Mouse (Mus musculus) heart, embryonic 12.5 days (tissue): ENCODE data around the gene Naga. TPM values are rescaled to one million over a fixed set of nuclear protein-coding genes. Genes with fewer than 3 reads are reported as not detected.
A peak's percentile ranks its signal among the peaks of the same experiment; 100 is the strongest.

Experiments used
- ATAC-seq: fragments of 200-750 bp; cut with Nextera tagmentation; 2 replicates; pipeline ENCODE4 v1.8.0; 2017; ENCODE audit warnings: moderate TSS enrichment, moderate library complexity; ENCODE audit not compliant: insufficient number of reproducible peaks, low FRiP score
- H3K27ac ChIP-seq: fragments of 300-500 bp; sonication (generic); 2 replicates; pipeline ENCODE4 v1.5.1; 2016; ENCODE audit warnings: mild to moderate bottlenecking, moderate library complexity; ENCODE audit not compliant: poor library complexity, severe bottlenecking
- H3K27me3 ChIP-seq: fragments of 300-500 bp; sonication (generic); replicated peaks from 2 replicates; pipeline ENCODE4 v1.6.1; 2016; ENCODE audit warnings: mild to moderate bottlenecking, moderate library complexity
- H3K36me3 ChIP-seq: fragments of 300-500 bp; sonication (generic); 2 replicates; pipeline ENCODE4 v1.6.1; 2016; ENCODE audit warnings: mild to moderate bottlenecking, moderate library complexity
- H3K4me1 ChIP-seq: fragments of 300-500 bp; sonication (generic); replicated peaks from 2 replicates; pipeline ENCODE4 v1.6.1; 2016; ENCODE audit warnings: mild to moderate bottlenecking
- H3K4me2 ChIP-seq: fragments of 300-500 bp; sonication (generic); 2 replicates; pipeline ENCODE4 v1.6.1; 2016; ENCODE audit warnings: mild to moderate bottlenecking, moderate library complexity
- H3K4me3 ChIP-seq: fragments of 300-500 bp; sonication (generic); 2 replicates; pipeline ENCODE4 v1.5.1; 2016; ENCODE audit warnings: mild to moderate bottlenecking
- H3K9ac ChIP-seq: fragments of 300-500 bp; sonication (generic); 2 replicates; pipeline ENCODE4 v1.6.1; 2016; ENCODE audit warnings: mild to moderate bottlenecking, moderate library complexity
- H3K9me3 ChIP-seq: fragments of 300-500 bp; sonication (generic); replicated peaks from 2 replicates; pipeline ENCODE4 v1.6.1; 2016; ENCODE audit warnings: mild to moderate bottlenecking, moderate library complexity
- whole genome bisulfite sequencing: fragments of 180-500 bp; shearing (Covaris S2); methylation state at CpG from one replicate; pipeline ENCODE4 v1.1.7; 2016; 5-methylcytosine and 5-hydroxymethylcytosine counted together
- polyA plus RNA-seq: library from polyadenylated mRNA; unstranded; fragments of >200 nt; fragmentation: Nextera tagmentation; extraction: Ambion mirVana; gene quantifications from 2 replicates; pipeline ENCODE4 v1.2.1, GENCODE M21; 2016

The Naga gene
- polyA plus RNA-seq, 1 experiment from 2014 or later: 40.5 TPM

- H3K9ac ChIP-seq: peak within 1 kb of the TSS; percentile 99
- no peaks in the 10 kb centered on the region for H3K27me3 ChIP-seq
- H3K4me3 ChIP-seq: peak within 1 kb of the TSS; percentile 97
- H3K36me3 ChIP-seq: peaks cover 19% of the 10 kb centered on the region
- peak; percentile 98 for ATAC-seq
- WGBS: 2% methylated on average over 57 of the region's 57 CpGs
- H3K27ac ChIP-seq: peak within 1 kb of the TSS; percentile 89
- H3K4me2 ChIP-seq: peak within 1 kb of the TSS; percentile 88
- no peaks in the 10 kb centered on the region for H3K9me3 ChIP-seq
- peaks cover 31% of the 10 kb centered on the region for H3K4me1 ChIP-seq
Observed at GRCm38 (mm10) chr15:82354126-82354945, 15.6 kb upstream of the Naga start, which contains the start of gene Ndufa6. TSS of gene Ndufa6 (minus strand) at chr15:82354322.

GRCm38 (mm10) chr15:82353745-82354113, 15.0 kb upstream of the Naga start:
- no peaks in the 10 kb centered on the region for H3K27me3 ChIP-seq
- peak overlapping the region; percentile 97 for H3K4me3 ChIP-seq
- WGBS: under 1% methylated on average over 23 of the region's 23 CpGs
- H3K9ac ChIP-seq: peak overlapping the region; percentile 99
- H3K4me2 ChIP-seq: peak overlapping the region; percentile 88
- H3K9me3 ChIP-seq: no peaks in the 10 kb centered on the region
- peak overlapping the region; percentile 89 for H3K27ac ChIP-seq
- H3K4me1 ChIP-seq: peaks cover 25% of the 10 kb centered on the region
- peaks cover 25% of the 10 kb centered on the region for H3K36me3 ChIP-seq
- ATAC-seq: peak; percentile 34

GRCm38 (mm10) chr15:82353078-82353744, 14.5 kb upstream of the Naga start:
- WGBS: 25% methylated on average over 14 of the region's 14 CpGs
- ATAC-seq: no peak
- no peaks in the 10 kb centered on the region for H3K9me3 ChIP-seq
- peak overlapping the region; percentile 99 for H3K9ac ChIP-seq
- peaks cover 22% of the 10 kb centered on the region for H3K4me1 ChIP-seq
- peak overlapping the region; percentile 97 for H3K4me3 ChIP-seq
- no peaks in the 10 kb centered on the region for H3K27me3 ChIP-seq
- peak overlapping the region; percentile 88 for H3K4me2 ChIP-seq
- H3K36me3 ChIP-seq: peaks cover 30% of the 10 kb centered on the region
- H3K27ac ChIP-seq: peak overlapping the region; percentile 89

GRCm38 (mm10) chr15:82351480-82351879, 12.8 kb upstream of the Naga start:
- Histone ChIP-seq H3K36me3 (peaks cover 41% of the 10 kb centered on the region), H3K9me3 (no peaks in the 10 kb centered on the region), H3K9ac (peak overlapping the region; percentile 63), H3K27ac (peak overlapping the region; percentile 65), H3K4me1 (peaks cover 36% of the 10 kb centered on the region), H3K27me3 (no peaks in the 10 kb centered on the region), H3K4me3 (no peak overlapping the region; the same call in 1 of the 2 replicates), H3K4me2 (peak overlapping the region; percentile 88)
- WGBS: 36% methylated on average over 3 of the region's 3 CpGs
- ATAC-seq: peak; percentile 63

GRCm38 (mm10) chr15:82350349-82350748, 11.6 kb upstream of the Naga start:
- Histone ChIP-seq H3K4me3 (no peak overlapping the region), H3K36me3 (peaks cover 41% of the 10 kb centered on the region), H3K4me1 (peaks cover 36% of the 10 kb centered on the region), H3K9ac (no peak overlapping the region), H3K4me2 (no peak overlapping the region), H3K27ac (no peak overlapping the region), H3K9me3 (no peaks in the 10 kb centered on the region), H3K27me3 (no peaks in the 10 kb centered on the region)
- ATAC-seq: no peak
- 80% methylated on average over 4 of the region's 4 CpGs for WGBS

GRCm38 (mm10) chr15:82348999-82349341, 10.2 kb upstream of the Naga start:
- Histone ChIP-seq H3K9me3 (no peaks in the 10 kb centered on the region), H3K27me3 (no peaks in the 10 kb centered on the region), H3K27ac (no peak overlapping the region), H3K4me2 (no peak overlapping the region), H3K36me3 (peaks cover 41% of the 10 kb centered on the region), H3K4me3 (no peak overlapping the region), H3K9ac (no peak overlapping the region), H3K4me1 (peaks cover 34% of the 10 kb centered on the region)
- no peak for ATAC-seq
- WGBS: 91% methylated on average over 2 of the region's 2 CpGs

GRCm38 (mm10) chr15:82348258-82348998, 9.7 kb upstream of the Naga start:
- WGBS: 87% methylated on average over 8 of the region's 8 CpGs
- no peak overlapping the region for H3K27ac ChIP-seq
- no peaks in the 10 kb centered on the region for H3K27me3 ChIP-seq
- no peak overlapping the region for H3K4me3 ChIP-seq
- H3K9me3 ChIP-seq: no peaks in the 10 kb centered on the region
- no peak overlapping the region for H3K9ac ChIP-seq
- peaks cover 43% of the 10 kb centered on the region for H3K36me3 ChIP-seq
- H3K4me2 ChIP-seq: no peak overlapping the region
- ATAC-seq: no peak
- peaks cover 34% of the 10 kb centered on the region for H3K4me1 ChIP-seq

- H3K4me1 ChIP-seq: peaks cover 33% of the 10 kb centered on the region
- WGBS: 92% methylated on average over 12 of the region's 12 CpGs
- H3K9ac ChIP-seq: 0 out of 2 replicates have a peak overlapping the region, but pooled peaks have one; percentile 8
- no peaks in the 10 kb centered on the region for H3K27me3 ChIP-seq
- H3K4me2 ChIP-seq: peak overlapping the region; percentile 90; the same call in 1 of the 2 replicates
- peaks cover 45% of the 10 kb centered on the region for H3K36me3 ChIP-seq
- no peak for ATAC-seq
- no peak overlapping the region for H3K4me3 ChIP-seq
- no peaks in the 10 kb centered on the region for H3K9me3 ChIP-seq
- no peak overlapping the region for H3K27ac ChIP-seq
Observed at GRCm38 (mm10) chr15:82347852-82348251, 9.1 kb upstream of the Naga start.

GRCm38 (mm10) chr15:82347303-82347676, 8.6 kb upstream of the Naga start:
- Histone ChIP-seq H3K36me3 (peaks cover 45% of the 10 kb centered on the region), H3K27me3 (no peaks in the 10 kb centered on the region), H3K4me3 (peak overlapping the region; percentile 70), H3K4me2 (peak overlapping the region; percentile 90), H3K9me3 (no peaks in the 10 kb centered on the region), H3K4me1 (peaks cover 31% of the 10 kb centered on the region), H3K27ac (peak overlapping the region; percentile 80; the same call in 1 of the 2 replicates), H3K9ac (peak overlapping the region; percentile 79)
- WGBS: 79% methylated on average over 4 of the region's 4 CpGs
- ATAC-seq: no peak

GRCm38 (mm10) chr15:82346580-82347302, 8.0 kb upstream of the Naga start:
- Histone ChIP-seq H3K4me2 (peak overlapping the region; percentile 90), H3K4me3 (peak overlapping the region; percentile 70), H3K27ac (peak overlapping the region; percentile 80), H3K27me3 (no peaks in the 10 kb centered on the region), H3K36me3 (peaks cover 45% of the 10 kb centered on the region), H3K9ac (peak overlapping the region; percentile 79), H3K9me3 (no peaks in the 10 kb centered on the region), H3K4me1 (peaks cover 31% of the 10 kb centered on the region)
- ATAC-seq: no peak
- 47% methylated on average over 14 of the region's 14 CpGs for WGBS
